Mouse (Mus musculus): ENCODE measurements around the gene Tacc2.
"Not testable (repeated sequence)": the region's sequence is repeated elsewhere in the genome, so short reads cannot be mapped to it uniquely, and the experiment has no call there.

Gene Tacc2

DNA sequence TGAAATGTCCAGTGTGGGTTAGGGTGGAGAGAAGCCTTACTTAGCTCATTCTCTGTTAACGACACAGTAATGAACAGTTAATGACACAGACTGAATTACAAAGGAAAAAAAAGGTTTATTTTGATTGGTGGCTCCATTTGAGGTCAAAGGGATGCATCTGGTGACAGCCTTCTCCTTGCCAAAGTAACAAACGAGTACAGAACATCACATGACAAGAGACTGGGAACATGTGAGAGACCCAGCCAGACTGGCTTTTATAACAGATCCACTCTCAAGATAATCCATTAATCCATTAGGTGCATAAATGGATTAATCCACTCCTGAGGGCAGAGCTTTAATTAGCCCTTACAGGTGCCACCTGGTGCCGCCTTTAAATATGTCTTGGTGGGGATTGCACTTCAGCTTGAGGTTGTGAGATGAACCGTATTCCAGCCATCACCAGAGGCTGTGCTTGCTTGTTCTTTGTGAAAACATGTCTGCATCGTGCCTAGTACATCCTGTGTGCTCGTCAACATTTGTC lies 75.9 kb downstream of the Tacc2 start:
- DNase-seq (ENCODE audit: low read depth): no peak

DNA sequence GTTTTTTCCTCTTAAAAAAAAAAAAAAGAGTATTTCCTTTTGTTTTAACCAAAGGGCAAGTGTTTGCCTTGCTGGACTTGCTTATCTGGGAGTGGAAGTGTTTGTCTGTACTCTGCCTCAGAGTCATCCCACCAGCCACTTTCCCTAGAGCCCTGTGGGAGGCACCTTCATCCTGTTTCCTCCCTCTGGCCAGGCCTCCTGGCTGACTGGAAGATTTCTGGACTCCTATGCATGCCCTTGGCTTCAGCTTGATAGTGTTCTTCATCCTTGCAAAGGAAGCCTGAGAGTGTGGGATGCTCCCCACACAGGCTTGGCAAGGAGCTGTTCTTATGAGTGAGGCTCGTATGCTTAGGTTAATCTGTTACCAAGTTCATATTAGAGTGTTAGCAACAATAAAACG lies 77.3 kb downstream of the Tacc2 start:
- no peak for DNase-seq (ENCODE audit: low read depth)

DNA sequence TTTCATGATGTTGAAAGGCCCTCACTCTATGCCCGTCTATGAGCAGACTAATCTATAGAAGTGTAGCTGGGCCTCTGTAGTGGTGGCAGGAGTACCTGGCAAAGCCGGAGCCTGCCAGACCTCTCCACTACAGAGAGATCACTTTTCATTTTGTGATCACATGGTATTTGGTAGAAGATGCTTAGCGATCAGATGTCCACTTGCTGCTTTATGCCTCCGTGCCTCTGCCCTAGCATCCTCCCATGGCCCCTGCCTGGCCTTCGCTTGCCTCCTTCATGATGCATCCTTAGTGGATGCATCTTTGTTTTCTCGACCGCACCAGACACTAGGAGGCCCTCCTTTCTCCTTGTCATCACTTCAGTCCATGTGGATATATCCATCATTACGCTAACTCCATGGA lies 79.7 kb downstream of the Tacc2 start:
- no peak for DNase-seq (ENCODE audit: low read depth)

GRCm38 (mm10) chr7:130657751-130658150 lies 80.5 kb downstream of the Tacc2 start:
- no peak for DNase-seq (ENCODE audit: low read depth)

GRCm38 (mm10) chr7:130659129-130659528 lies 81.9 kb downstream of the Tacc2 start:
- DNase-seq (ENCODE audit: low read depth): no peak

DNA sequence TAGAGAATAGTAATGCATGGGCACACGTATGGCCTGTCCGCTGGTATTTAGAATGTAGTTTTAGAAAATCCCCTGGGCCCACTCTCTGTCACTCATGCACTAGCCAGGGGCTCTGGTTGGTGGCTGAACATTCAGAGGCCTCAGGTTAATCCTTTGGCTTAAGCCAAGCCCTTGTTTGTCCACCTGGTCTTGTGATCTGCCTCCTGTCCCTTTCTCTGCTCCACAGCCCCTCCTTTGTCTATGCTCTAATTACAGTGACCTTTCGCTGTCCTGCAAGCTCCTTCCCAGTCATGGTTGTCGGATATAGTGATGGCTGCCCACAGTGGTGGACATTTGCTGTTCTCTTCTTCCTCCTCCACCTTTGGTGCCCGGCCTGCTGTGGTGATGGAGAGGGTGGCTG lies 85.0 kb downstream of the Tacc2 start:
- DNase-seq (ENCODE audit: low read depth): no peak

DNA sequence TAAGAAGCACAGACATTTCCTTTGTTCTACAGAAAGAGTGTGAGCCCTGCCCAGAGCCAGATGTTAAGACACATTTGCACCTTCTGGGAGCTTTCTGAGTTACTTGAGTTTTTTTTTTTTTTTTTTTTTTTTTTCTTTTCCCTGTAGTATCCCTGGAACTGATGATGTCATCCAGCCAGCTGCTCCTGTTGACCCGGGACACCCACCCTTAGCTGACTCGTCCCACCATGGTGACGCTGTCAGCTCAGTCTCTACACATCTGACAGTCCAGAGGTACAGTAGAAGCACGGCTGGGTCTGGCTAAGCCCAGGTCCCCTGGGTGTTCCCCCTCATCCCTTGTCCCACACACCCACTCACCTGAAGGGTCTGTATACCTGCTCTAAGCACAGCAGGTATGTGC lies 85.6 kb downstream of the Tacc2 start:
- DNase-seq (ENCODE audit: low read depth): no peak

- DNase-seq (ENCODE audit: low read depth): no peak
Measured at GRCm38 (mm10) chr7:130664037-130664436, 86.8 kb downstream of the Tacc2 start.

DNA sequence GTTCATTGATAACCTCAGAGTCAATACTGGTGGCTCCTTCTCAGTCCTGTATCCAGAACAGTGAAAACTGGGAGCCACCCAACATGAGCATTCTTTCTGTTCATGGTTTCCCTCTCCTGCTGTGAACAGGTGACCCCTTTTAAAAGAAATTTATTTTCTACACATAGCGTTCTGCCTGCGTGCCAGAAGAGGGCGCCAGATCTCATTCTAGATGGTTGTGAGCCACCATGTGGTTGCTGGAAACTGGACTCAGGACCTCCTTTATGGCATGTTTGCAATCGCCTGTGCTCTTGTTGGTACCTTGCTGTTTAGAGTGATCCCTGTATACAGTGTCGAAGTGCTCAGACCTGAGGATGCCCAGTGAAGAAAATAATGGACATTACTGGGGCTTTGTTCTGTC lies 87.4 kb downstream of the Tacc2 start:
- no peak for DNase-seq (ENCODE audit: low read depth)

- no peak for DNase-seq (ENCODE audit: low read depth)
Measured at GRCm38 (mm10) chr7:130665358-130665757, 88.1 kb downstream of the Tacc2 start.

DNA sequence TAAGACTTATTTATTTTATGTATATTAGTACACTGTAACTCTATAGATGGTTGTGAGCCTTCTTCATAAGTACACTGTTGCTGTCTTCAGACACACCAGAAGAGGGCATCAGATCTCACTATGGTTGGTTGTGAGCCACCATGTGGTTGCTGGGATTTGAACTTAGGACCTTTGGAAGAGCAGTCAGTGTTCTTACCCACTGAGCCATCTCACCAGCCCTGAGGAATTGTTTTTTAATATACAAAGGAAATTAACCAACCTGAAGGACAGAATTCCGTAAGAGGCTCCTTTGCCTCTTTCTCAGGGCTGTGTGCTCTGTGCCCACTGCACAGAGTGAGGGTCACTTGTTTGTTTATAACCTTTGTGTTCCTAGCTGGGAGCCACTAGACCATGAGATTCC lies 90.8 kb downstream of the Tacc2 start:
- DNase-seq (ENCODE audit: low read depth): not testable (repeated sequence)

GRCm38 (mm10) chr7:130668729-130669281 lies 91.6 kb downstream of the Tacc2 start:
- no peak for DNase-seq (ENCODE audit: low read depth)

- DNase-seq (ENCODE audit: low read depth): no peak
Measured at GRCm38 (mm10) chr7:130669370-130669881, 92.2 kb downstream of the Tacc2 start.

GRCm38 (mm10) chr7:130670358-130670757 lies 93.1 kb downstream of the Tacc2 start:
- no peak for DNase-seq (ENCODE audit: low read depth)

DNA sequence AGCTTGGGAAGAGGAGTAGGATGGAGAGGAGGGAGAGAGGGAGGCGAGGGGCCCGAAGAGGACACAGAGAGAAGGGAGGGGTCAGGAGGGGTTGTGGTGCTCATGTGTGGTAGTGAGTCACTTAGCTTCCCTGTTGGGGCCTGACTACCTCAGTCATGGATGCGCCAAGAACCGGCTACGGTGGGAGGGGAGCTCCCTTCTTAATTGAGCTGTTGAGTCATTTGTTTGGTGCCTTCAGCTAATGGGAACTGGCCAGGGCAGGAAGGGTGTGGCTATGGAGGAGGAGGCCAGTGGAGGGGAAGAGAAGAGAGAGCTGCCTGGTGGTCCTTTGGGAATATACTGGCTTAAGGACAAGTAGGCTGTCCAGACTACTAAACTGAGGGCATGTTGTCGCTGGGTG lies 94.1 kb downstream of the Tacc2 start:
- DNase-seq (ENCODE audit: low read depth): no peak

DNA sequence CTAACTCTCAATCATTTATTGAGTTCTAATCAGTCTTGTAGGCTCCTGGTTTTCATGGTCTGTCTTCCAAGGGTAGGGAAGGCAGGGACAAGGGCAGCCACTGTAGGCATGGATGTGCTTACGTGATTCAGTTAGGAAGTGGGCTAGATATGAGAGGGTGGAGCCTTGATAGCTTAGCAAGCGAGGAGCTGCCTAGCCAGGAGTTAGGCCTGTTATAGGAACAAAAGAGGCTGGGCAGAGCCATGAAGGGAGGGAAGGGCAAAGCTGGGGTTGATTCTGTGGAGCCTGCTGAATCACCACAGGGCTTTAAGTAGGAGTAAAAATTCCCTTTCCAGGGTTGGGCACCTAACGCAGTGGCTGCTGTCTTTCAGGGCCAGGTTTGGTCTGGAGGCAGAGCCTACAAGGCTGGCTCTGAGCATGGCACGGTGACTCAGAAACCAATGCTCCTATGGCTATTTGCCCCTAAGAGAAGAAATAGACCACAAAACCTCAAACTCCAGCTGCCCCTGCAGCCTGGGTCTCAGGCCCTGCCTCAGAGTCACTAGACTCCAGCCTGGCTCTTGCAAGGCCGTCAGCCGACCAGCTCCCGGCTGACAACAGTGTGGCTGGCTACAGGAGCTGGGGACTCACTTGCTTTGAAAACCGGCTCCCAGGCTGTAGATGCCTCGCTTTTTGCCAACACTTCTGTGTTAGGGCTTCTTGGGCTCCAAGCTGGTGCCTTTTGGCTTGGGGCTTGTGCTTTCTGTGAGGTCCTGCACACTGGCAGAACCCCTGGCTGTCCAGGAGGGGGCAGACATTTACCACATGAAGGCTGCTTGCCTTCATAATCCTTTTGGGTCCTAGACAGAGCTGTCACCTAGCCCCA lies 96.2 kb downstream of the Tacc2 start:
- DNase-seq (ENCODE audit: low read depth): no peak

DNA sequence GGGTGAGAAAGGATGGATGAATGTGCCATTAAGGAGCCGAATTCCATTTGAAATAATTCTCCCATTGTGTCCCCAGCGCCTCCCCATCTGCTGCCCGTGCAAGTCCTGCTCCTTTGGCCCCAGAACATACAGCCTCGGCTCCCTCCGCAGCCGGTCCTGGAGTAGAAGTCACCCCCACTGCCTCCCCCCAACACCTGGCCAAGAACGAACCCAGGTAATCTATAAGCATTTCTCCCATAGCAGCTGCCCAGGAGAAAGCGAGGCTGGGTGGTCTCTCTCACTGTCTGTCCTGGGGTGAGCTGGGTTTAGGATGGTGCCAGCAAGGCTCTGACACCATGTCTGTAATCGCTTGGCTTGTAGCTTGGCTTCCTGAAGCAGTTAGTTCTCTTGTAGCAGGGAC lies 97.3 kb downstream of the Tacc2 start:
- no peak for DNase-seq (ENCODE audit: low read depth)

DNA sequence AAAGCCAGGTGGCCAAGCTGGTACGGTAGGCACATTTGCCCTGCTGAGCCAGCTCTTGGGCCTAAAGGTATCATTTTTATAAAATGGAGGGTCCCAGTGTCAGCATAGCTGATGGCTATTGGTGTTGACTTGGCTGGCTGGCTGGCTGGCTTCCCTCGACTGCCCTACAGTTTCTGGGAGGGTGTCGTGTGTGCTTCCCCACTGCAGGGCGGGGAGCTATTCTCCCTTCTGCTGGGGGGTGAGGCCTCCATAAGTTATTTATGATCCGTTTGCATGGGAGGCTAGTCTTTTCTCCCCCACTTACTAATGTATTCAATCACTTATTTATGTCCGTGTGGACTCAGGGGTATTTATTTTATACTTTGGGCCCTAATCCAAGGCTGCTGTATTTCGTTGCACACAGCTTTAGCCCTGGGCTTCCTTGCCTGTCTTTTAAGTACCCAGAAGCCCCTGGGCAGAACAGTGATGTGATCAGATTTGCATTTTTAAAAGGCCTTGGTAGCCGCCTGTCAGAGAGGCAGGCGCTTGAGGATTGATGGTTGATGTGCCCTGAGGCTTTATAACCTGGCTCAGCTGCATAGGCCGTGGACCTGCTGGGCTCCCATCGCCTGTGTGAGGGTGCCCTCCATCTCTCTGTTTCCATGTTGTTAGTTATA lies 99.8 kb downstream of the Tacc2 start:
- no peak for DNase-seq (ENCODE audit: low read depth)

GRCm38 (mm10) chr7:130677541-130678274 lies 100.5 kb downstream of the Tacc2 start:
- no peak for DNase-seq (ENCODE audit: low read depth)

GRCm38 (mm10) chr7:130678414-130678813 lies 101.2 kb downstream of the Tacc2 start:
- no peak for DNase-seq (ENCODE audit: low read depth)

- DNase-seq (ENCODE audit: low read depth): no peak
Measured at GRCm38 (mm10) chr7:130681798-130682197, 104.6 kb downstream of the Tacc2 start.

DNA sequence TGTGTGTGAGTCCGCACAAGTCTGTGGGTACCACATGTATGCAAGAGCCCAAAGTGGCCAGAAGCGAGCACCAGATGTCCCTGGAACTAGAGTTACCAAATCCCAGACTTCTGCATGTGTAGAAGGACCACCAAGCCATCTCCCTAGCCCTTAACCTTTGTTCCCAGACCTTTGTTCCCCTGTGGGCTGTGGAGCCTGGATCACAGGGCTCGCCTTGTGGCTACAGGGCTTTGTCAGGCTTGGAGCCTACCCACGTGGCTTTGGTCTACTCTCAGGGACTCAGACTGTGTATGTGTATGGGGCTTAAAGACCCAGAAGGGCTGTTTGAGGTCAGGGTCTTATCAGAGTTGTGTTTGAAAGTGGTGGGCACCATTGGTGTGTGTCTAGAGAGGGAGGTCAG lies 111.4 kb downstream of the Tacc2 start:
- DNase-seq (ENCODE audit: low read depth): no peak

All from c-Kit-positive CD71-positive TER-119-negative erythroid progenitor cells, embryonic 14.5 days (primary cell).